Mouse (Mus musculus) layer of hippocampus, postnatal 25 days (tissue): ENCODE results near the gene Ptpn18. TPM values are rescaled to one million over a fixed set of nuclear protein-coding genes. Genes with fewer than 3 reads are reported as not detected.

Experiments
- DNase-seq, 2 experiments: peaks; one replicate each; pipeline ENCODE4 v3.0.0; 2022; ENCODE audit warnings: mixed read lengths in 2 of 2, low spot score in 1 of 2; ENCODE audit errors: extremely low spot score in 1 of 2
- total RNA-seq, 2 experiments: library from RNA; stranded (reverse); gene quantifications; 2 replicates each; pipeline ENCODE4 v1.2.3; 2021

Ptpn18 gene
- total RNA-seq, 2 experiments from 2014 or later: 4.3 to 5.6 TPM

DNA sequence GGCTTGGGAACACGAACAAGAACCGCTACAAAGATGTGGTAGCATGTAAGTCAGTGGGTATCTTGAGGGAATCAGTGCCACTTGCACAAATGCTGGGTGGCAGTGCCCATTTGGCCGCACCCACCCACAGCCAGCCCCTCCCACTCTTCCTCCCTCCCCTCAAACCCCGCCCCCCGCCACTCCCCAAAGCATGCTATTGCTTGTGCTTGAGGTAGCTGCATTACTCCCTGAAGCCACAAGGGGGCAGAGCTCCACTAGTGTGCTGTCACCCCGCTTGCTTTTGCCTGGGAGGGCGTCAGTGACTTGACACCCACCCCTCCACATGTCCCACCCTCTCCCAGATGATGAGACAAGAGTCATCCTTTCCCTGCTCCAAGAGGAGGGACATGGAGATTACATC lies 3.2 kb downstream of the Ptpn18 start:
- DNase-seq: peak; percentile 26 to 64

DNA sequence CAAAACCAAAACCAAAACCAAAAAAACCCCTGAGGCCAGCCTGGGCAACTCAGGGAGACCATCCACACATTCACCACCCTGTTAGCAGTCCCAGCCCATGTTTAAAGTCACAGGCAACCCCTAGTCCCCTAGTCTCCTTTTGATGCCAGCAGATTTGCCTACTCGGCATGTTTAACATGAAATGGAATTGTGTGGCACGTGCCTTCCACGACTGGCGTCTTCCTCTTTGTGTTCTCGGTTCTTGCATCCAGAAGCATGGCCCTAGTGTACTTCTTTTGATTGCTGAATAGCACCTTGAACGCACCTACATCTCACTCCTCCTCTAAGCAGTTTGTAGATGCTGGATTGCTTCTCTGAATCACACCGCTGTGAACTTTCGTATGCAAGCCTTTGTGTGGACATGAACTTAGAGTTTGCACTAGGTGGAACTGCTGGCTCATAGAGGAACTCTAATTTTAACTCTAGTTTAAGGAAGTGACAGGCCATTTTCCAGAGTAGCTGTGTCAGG lies 4.8 kb downstream of the Ptpn18 start:
- DNase-seq: no peak

DNA sequence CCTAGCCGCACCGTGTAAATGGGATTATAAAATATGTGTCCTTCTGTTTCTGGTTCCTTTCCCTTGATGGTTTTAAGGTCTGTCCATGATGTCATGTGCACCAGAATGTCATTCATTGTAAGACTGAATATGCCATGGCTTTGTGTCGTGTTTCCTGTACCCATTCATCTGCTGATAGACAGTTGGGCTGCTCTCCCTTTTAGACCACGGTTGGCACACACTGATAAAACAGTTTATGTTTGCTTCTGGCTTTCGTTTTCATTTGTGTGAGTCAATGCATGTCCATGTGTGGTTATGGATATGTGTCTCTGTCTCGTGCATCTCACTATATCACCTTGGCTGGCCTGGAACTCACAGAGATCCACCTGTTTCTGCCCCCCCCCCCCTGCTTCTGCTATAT lies 5.9 kb downstream of the Ptpn18 start:
- DNase-seq: no peak

DNA sequence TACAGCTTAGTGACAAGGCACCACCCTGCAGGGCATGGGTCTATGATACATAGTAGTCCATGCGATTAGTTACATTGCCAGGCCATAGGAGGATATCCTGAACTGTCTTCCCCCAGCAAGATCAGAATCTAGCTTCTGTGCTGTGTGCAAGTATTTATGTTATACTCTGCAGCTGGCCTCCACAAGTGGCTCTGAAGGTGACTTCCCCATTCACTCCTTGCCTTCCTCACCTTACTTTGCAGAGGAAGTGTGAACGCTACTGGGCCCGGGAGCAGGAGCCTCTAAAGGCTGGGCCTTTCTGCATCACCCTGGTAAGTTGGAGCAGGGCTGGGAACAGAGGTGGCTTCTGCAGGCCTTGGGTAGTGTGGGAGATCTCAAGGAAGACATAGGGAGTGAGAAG lies 8.5 kb downstream of the Ptpn18 start:
- no peak for DNase-seq

DNA sequence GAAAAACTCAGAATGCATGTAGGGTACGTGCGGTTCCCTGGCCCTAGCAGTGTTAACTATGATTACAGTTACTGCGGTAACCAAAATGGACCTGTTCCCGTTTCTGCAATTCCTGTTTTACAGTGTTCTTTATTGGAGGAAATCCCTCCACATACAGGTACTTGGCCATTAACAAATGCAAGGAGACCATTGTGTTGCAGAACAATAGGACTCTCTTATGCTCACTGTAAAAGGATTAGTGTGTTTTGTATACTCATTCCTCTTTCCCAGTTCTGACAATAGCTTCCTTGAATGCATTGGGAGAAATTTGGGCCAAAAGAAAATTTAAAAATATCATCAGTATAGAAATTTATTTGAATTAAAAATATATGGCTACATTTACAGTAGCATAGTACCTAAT lies 8.9 kb downstream of the Ptpn18 start:
- DNase-seq: no peak

DNA sequence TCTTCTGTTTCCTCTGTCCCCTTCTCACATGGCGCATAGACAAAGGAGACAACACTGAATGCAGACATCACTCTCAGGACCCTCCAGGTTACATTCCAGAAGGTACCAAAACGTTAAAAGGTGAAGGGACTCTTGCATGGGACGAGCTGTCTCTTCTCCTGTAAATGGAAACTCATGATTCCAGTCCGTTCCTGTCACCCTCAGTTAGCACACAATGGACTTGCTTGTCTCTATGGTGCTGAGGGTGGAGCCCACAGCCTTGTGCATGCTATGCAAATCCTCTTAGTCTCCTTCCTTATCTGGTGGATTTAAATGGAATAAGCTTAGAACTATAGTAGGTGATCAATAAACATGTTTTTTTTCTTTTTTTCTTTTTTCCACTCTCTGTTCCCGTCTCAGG lies 10.2 kb downstream of the Ptpn18 start:
- DNase-seq: no peak

DNA sequence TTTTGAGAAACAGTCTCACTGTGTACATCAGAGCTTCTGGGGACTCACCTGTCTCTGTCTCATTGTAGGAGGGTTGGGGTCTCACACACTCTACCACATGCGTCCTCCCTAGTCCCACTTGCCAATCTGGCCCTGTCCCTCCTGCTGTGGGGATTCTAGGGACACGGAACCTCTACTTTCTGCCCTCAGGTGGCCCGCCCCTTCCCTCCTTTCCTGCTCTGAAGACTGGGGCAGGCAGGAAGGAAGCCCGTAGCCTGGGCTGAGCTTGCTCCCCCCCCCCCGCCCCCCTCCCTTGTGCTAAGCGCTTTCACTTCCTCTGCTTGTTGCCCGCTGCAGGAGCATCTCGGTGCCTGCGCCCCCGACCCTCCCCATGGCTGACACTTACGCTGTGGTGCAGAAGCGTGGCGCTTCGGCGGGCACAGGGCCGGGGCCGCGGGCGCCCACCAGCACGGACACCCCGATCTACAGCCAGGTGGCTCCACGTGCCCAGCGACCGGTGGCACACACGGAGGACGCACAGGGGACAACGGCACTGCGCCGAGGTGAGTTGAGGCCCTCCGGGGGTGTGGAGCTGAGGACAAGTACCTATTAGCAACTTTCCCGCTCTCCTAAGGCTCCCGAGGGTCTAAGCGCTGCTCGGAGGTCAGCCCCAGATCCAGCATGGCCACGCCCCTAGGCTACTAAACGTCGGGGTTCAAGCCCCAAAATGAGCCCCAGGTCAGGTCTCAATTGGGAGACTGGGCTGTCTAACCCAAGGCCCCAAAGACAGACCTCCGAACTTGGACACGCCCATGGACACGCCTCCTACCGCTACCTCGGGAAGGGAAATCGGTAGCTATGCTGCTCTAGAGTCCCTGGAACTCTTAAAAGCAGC lies 13.1 kb downstream of the Ptpn18 start:
- DNase-seq: no peak

DNA sequence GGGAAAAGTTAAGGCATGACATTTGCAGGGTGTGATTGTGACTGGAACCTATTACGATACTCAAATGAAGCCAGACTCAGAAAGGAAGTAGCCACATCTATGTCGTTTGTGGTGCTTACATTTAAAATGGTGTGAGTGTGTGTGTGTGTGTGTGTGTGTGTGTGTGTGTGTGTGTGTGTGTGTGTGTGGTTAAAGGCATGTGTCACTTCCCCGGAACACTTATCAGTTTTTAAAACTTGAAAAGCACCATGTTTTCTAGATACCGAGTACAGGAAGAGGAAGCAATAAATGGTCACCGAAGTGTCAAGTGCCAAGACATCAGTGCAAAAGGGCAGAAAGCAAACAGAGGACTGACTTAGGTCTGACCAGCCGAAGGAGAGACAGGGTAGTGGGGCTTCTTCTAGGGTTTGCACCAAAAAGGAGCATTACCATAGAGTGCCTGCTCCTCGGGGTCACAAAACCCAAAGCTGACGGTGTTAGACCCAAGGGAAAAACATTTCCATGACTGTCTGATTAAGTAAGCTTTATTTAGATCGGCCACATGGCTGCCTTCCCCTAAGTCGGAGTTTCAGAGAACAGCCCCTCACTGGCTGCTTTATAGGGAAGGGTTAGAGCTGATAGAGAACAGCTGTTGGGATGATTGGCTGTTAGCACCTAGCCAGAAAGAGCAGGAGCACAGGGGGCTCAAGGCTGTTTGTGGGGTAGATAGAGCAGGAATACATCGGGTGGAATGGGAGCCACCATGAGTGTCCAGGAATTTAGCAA lies 19.5 kb downstream of the Ptpn18 start:
- DNase-seq: no peak

DNA sequence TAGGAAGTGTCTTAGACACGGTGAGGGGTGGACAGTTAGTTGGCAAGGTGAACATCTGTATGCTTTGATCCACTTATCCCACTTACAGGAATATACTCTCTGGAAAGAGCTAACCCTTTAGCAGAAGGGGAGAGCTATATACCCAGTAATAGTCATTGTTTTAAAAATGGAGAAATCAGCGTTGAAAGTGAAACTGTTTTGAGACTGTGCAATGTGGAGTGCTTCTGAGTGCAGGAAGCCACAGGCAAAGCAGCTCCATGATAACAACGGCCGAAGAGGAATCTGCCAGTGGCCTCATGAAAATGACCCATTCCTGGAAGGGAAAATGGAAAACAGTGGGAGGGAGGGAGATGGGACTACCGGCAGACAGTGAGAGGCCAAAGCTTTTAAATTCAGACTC lies 21.2 kb downstream of the Ptpn18 start:
- no peak for DNase-seq

DNA sequence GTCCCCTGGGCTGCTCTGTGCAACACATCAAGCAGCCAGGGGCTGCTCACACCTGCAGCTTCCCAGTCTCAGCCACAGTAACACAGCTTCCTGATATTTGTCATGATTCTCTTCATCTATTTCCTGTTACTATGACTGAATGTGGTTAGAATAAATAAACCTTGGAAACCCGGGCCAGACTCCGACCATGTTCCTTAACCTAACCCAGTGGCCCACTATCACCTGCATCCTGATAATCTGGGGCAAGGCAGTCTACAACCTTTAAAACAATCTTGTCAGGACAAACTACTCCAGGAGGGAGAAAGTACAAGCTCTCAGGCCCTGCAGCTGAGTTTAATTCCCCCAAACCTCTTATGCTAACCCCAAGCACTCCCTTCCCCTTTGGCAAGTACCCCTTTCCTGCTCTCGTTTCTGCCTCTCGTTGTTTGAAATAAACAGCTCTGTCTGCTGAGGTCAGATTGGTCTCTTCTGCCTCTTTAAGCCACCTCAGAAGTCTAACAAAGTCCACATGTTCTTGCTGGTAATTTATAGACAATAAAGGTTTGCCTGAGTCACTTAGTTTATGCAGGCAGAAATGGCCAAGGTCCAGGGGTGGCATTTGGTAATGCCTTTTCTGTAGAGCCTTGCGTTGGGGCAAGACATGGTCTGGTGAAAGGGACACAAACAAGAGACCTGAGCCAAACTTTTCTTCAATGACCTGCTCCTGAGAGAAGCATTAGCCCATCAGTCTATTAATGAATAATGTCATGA lies 22.5 kb downstream of the Ptpn18 start:
- no peak for DNase-seq

DNA sequence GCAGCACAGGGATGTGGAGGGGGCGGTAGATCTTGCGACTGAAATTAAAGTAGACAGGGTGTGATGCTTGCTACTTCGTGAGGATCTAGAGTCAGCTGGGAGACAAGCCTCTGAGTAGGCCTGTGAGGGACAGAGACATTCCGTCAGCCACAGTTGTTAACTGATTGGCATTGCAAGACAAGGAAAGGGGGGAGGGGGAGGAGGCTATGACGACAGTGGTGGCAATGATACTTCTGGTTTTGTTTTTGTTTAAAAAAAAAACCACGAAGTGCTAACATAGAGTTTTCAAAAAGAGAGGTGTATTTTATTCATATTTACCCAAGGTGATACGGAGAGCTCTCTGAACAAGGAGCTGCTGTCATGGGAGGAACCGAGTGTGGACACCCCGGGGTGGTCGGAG lies 24.9 kb downstream of the Ptpn18 start:
- no peak for DNase-seq

DNA sequence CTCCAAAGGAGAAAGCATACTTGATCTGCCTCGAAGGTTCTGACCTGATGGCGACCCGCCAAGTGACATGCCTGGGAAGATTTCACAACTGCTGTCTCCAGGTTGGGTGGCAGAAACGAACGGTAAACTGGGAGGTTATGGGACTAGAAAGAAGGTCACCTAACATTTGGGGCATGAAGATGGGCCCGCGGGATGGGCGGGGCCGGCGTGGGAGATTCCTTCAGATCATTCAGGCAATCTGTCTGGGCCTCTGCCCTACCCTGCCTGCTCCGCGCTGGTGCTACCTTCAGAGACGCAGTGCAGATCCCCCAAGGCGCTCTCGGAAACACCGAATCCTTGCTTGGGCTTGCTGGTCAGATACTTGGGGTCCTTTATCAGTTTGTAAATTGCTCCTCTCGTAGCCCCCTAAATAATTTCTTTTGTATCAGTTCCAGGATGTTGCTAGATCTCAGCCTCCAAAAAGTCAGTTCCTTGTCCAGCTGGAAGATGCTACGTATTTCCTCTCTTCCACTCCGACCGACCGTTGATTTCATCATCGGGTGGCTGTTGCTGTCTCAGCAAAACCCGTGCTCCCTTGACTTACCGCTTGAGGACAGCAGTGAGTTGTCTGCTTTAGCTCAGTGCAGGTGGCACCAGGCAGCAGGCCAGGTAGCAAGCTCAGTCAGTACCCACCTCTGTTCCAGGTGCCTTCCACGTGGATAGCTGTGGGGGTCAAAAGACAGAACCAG lies 26.1 kb downstream of the Ptpn18 start:
- DNase-seq: peak; percentile 23 to 50

DNA sequence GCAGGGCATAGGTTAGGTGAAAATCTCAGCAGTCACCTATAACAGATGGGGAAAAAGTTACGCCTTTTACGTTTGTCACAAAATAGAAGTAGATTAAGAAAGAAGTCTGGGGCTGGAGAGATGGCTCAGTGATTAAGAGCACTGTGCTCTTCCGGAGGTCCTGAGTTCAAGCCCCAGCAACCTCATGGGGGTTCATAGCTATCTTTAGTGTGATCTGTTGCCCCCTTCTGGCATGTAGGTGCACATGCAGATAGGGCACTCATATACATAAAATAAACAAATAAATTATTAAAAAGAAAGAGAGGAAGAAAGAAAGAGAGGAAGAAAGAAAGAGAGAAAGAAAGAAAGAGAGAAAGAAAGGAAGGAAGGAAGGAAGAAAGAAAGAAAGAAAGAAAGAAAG lies 27.8 kb downstream of the Ptpn18 start:
- DNase-seq: no peak

DNA sequence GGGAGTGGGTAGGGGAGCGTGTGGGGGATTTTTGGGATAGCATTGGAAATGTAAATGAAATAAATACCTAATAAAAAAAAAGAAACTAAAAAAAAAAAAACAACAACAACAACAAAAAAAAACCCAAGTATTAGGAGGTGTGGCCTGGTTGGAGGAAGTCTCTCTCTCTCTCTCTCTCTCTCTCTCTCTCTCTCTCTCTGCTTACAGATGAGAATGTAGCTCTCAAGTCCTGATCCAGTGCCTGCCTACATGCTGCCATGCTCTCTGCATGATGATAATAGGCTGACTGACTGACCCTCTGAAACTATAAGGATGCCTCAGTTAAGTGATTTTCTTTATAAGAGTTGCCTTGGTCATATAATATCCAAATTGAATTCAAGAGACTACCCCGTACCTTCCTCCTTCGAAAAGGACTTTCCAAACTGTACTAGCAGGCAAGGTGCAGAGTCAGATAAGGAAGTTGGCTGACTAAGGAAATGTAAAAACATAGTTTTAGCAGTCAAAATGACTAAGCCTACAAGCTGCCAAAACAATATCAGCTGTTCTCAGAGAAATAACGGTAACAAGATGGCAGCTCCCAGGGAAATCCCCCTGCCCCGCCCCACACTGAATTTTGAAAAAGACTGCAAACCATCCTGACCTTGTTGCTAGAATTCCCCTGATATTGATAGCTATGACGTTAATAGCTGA lies 30.4 kb downstream of the Ptpn18 start:
- DNase-seq: no peak

DNA sequence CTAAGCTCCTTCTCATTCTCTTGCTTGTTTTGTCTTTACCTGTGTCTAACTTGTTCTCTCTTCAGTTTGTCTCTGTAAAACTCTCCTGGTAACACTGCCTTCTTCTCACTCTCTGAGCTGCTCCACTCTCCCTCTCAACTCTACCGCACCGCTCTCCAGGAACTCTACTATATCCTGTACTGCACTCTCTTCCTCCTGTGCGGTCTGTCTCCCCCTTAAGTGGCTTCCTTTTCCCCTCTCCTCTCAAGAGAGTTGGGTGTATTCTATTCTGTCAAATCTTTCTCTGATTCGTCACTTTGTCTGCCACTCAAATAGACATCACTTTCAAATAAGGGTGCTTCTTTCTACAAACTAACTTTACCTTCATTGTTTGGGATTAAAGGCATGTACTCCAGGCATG lies 31.9 kb downstream of the Ptpn18 start:
- DNase-seq: no peak

DNA sequence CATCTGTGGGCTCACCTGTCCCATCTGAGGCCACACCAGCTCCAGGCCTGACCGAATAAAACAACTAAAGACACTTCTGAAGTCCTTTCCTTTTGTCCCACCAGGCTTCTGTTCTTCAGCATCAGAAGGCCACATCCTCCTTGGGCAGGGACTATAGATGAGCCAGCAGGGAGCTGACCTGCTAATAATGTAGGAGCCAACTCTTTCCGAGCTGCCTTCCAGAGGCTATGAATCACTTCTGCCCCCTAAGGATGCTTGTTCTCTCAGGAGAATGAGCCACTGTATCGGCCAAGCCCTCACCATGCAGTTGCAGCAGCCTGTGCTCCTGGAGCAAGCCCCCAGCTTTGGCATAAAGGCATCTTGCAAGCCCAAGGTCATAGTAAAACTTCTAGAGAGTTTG lies 43.4 kb downstream of the Ptpn18 start:
- no peak for DNase-seq

DNA sequence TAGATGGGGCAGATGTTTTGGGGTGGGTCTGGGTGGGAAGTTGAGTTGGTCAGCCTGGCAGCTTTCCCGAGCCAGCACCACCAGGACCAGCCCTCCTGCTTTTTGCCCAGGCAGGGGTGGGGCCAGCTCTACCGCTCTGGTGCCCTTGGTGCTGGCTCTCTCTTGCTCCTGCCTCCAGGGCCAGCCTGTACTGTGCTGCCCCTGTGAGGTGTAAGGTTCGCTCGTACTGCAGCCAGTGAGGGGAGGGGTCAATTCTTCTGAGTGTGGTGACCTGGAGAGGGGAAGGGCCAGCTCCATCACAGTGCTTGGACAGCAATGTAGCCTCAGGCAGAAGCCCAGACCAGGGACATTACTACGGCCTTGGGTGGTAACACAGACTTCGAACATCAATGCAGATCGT lies 45.7 kb downstream of the Ptpn18 start:
- DNase-seq: no peak

DNA sequence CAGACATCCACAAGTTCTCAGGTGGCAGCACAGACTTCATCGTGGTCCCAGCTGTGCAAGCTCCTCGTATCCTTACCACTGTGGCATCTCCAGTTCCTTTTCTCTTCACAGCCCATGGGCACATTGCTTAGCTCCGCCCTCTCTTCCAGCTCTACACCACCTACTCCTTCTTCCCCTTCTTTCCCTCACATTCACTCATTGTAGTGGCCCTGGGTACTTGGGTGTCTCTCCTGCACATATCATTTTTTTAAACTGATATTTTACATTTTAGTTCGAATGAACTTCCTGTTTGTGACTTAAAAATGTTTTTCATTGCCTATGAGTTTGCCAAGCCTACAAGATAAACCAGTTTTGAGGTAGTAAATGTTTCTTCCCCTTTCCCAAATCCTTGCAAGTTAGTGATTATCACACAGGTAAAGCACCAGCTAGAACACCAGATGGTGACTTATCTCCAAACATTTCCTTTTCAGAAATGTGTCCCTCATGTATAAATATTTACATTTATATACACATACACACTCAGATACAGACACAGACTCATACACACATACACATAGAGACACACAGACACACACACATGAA lies 46.5 kb downstream of the Ptpn18 start:
- DNase-seq: no peak

DNA sequence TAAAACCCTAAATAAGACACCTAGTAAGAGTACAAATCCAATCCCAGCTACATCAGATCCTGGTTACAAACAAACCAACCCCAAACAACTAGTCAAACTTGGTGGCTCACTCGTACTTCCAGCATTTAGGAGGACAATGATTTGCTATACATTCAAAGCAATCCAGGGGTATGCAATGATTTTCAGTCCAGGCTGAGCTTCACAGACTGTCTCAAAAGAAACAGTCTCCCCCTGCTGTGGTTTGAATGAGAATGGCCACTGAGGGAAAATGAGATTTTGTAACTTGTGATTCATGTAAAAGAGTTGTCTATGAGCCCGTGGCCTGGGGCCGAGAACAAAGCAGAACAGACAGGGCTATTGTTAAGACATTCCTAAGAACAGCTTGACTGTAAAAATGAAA lies 48.4 kb downstream of the Ptpn18 start:
- DNase-seq: no peak
